Mouse (Mus musculus): Measurements from ENCODE around the gene Adam1b. TPM values are rescaled to one million over a fixed set of nuclear protein-coding genes. Genes with fewer than 3 reads are reported as not detected.

Gene Adam1b
- total RNA-seq, 2 experiments from 2014 or later = not detected

Other genes with a start within 250 kb of the Adam1b start
- gene Trafd1, start 117.8 kb downstream of the Adam1b start, total RNA-seq (2021) = 10 to 100 TPM; 55.0 to 66.2 TPM
- 10 to 100 TPM; 21.6 TPM for gene Naa25, start 105.5 kb downstream of the Adam1b start, total RNA-seq (2021)
- gene Tmem116, start 51.5 kb downstream of the Adam1b start, total RNA-seq (2021) = 1 to 10 TPM; 5.5 to 5.6 TPM
- 100 to 1,000 TPM; 110 TPM for gene Erp29, start 50.9 kb downstream of the Adam1b start, total RNA-seq (2021)
- 1 to 10 TPM; 3.1 to 3.8 TPM for gene Adam1a, start 42.0 kb upstream of the Adam1b start, total RNA-seq (2021)
- not detected for gene Gm42878, start 42.0 kb upstream of the Adam1b start, total RNA-seq (2021)
- gene Mapkapk5, start 42.5 kb upstream of the Adam1b start, total RNA-seq (2021) = 10 to 100 TPM; 55.7 to 61.0 TPM
- gene Aldh2, start 90.4 kb upstream of the Adam1b start, total RNA-seq (2021) = 100 to 1,000 TPM in 1 of 2 experiments, 10 to 100 TPM in 1; 95.1 to 103 TPM
- gene Acad12, start 115.5 kb upstream of the Adam1b start, total RNA-seq (2021) = 10 to 100 TPM; 21.0 to 21.2 TPM
- gene Acad10, start 157.1 kb upstream of the Adam1b start, total RNA-seq (2021) = 1 to 10 TPM; 7.1 to 7.8 TPM
- gene Brap, start 157.1 kb upstream of the Adam1b start, total RNA-seq (2021) = 10 to 100 TPM; 26.8 to 32.0 TPM
- 100 to 1,000 TPM; 174 to 180 TPM for gene Atxn2, start 207.9 kb upstream of the Adam1b start, total RNA-seq (2021)